9 mouse cellular contexts compared by ENCODE assay signal in the genomic region with DNA sequence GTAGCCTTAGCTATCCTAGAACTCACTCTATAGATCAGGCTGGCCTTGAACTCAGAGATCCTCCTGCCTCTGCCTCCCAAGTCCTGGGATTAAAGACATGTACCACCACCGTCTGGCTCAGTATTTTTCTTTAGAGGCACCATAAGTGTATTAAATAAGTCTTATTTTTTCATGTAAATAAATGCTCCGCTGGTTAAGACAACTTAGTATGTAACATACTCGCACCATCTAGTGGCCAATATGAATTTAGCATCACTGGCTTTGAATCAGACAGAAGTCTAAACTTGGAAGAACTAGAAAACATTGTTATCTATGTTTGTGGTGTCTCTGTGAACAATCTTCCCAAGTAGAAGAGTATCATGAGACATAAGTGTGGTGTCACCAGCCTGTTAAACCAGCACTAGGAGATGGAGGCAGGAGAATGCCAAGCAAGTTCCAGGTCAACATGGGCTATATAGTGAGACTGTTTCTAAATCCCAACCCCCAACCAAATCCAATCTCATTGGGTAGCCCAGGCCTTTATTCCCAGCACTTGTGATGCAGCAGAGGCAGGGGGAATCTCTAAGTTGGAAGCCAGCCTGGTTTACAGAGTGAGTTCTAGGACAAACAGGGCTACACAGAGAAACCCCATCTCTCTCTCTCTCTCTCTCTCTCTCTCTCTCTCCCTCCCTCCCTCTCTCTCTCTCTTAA. TPM values are rescaled to one million over a fixed set of nuclear protein-coding genes. Genes with fewer than 3 reads are reported as not detected.
A peak's percentile ranks its signal among the peaks of the same experiment; 100 is the strongest.
DNase-seq lines count a peak whose midpoint lies in the region; ATAC-seq and TF ChIP-seq lines count a peak whose summit lies in the region.
"Had no signal": no experiment of that assay in that cellular context is flagged by ENCODE, and none has a peak within 500 bp of the region (broad histone marks: within the 10 kb centered on the region; RNA-seq: fewer than 3 reads in every experiment).

No protein-coding gene starts in this region.

- H3K4me1 ChIP-seq in heart, embryonic 10.5 days: peaks cover 3% of the 10 kb centered on the region; the same call in 1 of the 2 replicates
- H3K4me1 ChIP-seq in heart, postnatal 0 days (ENCODE audit: control insufficient read depth, insufficient read depth): no peaks in the 10 kb centered on the region
- H3K4me1 ChIP-seq: stomach, embryonic 15.5 days had no signal

- peak; percentile 66 for DNase-seq in heart, adult 8-10 months (ENCODE audit: low spot score)
- DNase-seq in heart, embryonic 10.5 days (ENCODE audit: low spot score): no peak
- peak; percentile 75 for DNase-seq in CD4-positive, CD25-positive, alpha-beta regulatory T cell, adult 2 months (ENCODE audit: low read depth, low spot score)
- peak; percentile 77 for DNase-seq in brain, adult 2 months (ENCODE audit: low read depth, low spot score)
- DNase-seq in heart, postnatal 0 days (ENCODE audit: low spot score): peak; percentile 76
- peak; percentile 42 to 68 for DNase-seq in left cerebral cortex, postnatal 25 days (ENCODE audit: low spot score in 2 of 2)
- DNase-seq in testis, postnatal 10 days (ENCODE audit: low spot score): no peak

- WGBS in heart, embryonic 10.5 days: 20% methylated on average over 3 of the region's 3 CpGs
- WGBS in heart, postnatal 0 days: 11% methylated on average over 3 of the region's 3 CpGs

- H3K36me3 ChIP-seq in heart, embryonic 10.5 days: no peaks in the 10 kb centered on the region
- H3K36me3 ChIP-seq in heart, postnatal 0 days (replicated peaks; ENCODE audit: control insufficient read depth, insufficient read depth, low read length): no peaks in the 10 kb centered on the region
- H3K36me3 ChIP-seq: stomach, embryonic 15.5 days had no signal

- no peak overlapping the region for H3K4me2 ChIP-seq in heart, postnatal 0 days (ENCODE audit: low read depth, low read length)
- H3K4me2 ChIP-seq: stomach, embryonic 15.5 days had no signal

- H3K27ac ChIP-seq in heart, embryonic 10.5 days: no peak overlapping the region
- H3K27ac ChIP-seq in heart, postnatal 0 days (ENCODE audit: low read depth): no peak overlapping the region
- H3K27ac ChIP-seq: stomach, embryonic 15.5 days had no signal

- intact Hi-C loops in left cerebral cortex, postnatal 25 days (cut with DNase I): loop anchor here (2.0 to 5.0 kb wide), 2 partner anchors 32 to 54 kb away; partner anchors contain the start of gene Ccnl1

- TF ChIP-seq EP300 in heart, postnatal 0 days (IDR thresholded peaks at IDR 0.05; ENCODE audit: low read depth): no peak

- no peaks in the 10 kb centered on the region for H3K9me3 ChIP-seq in heart, embryonic 10.5 days
- H3K9me3 ChIP-seq in heart, postnatal 0 days (replicated peaks; ENCODE audit: control insufficient read depth, low read length): no peaks in the 10 kb centered on the region
- H3K9me3 ChIP-seq: stomach, embryonic 15.5 days had no signal

- TF ChIP-seq CTCF in heart, postnatal 0 days (IDR thresholded peaks at IDR 0.05; ENCODE audit: low read depth): peak; percentile 81

- no peaks in the 10 kb centered on the region for H3K27me3 ChIP-seq in heart, embryonic 10.5 days (ENCODE audit: insufficient read depth, poor library complexity, severe bottlenecking)
- no peaks in the 10 kb centered on the region for H3K27me3 ChIP-seq in heart, postnatal 0 days (ENCODE audit: control insufficient read depth, insufficient read depth, low read length)
- H3K27me3 ChIP-seq: stomach, embryonic 15.5 days had no signal

- H3K4me3 ChIP-seq in heart, embryonic 10.5 days: no peak overlapping the region
- H3K4me3 ChIP-seq in heart, postnatal 0 days (ENCODE audit: low read depth, low read length): no peak overlapping the region
- H3K4me3 ChIP-seq: stomach, embryonic 15.5 days had no signal

- ATAC-seq in heart, postnatal 0 days (ENCODE audit: insufficient read depth, low read depth): peak; percentile 44; the same call in 1 of the 2 replicates
- ATAC-seq in monocyte, adult 5-6 weeks (replicated peaks; ENCODE audit: insufficient number of reproducible peaks, low FRiP score, low TSS enrichment, poor library complexity, severe bottlenecking): peak; percentile 63

- H3K9ac ChIP-seq in heart, postnatal 0 days (replicated peaks; ENCODE audit: low read depth, low read length): no peak overlapping the region
- H3K9ac ChIP-seq: stomach, embryonic 15.5 days had no signal

RNA-seq across cellular contexts. Expression of gene Ccnl1, which starts 33.1 kb away (rescaled TPM):
- total RNA-seq in heart, adult 8-10 months (2022): 10 to 100 TPM; 14.9 to 20.4 (median 16.9) TPM
- polyA plus RNA-seq in heart, embryonic 10.5 days (2016; fragmentation: Nextera tagmentation; extraction: Ambion mirVana): 78.4 and 85.9 TPM in 2 replicates
- total RNA-seq in heart, postnatal 0 days (2014; rRNA removed; ENCODE audit: low replicate concordance): 26.7 and 33.9 TPM in 2 replicates
- polyA plus RNA-seq in heart, postnatal 0 days (2015; fragmentation: Nextera tagmentation; extraction: Ambion mirVana): 38.0 and 38.5 TPM in 2 replicates
- total RNA-seq in left cerebral cortex, postnatal 25 days (2021): 10 to 100 TPM; 47.1 to 50.9 TPM
- 637 to 1,006 TPM (median 735 TPM) in 3 replicates for total RNA-seq in monocyte, adult 5-6 weeks (2017)

Comparison
In these comparisons a context has a peak if more than half of its experiments do, and no peak if none do; other contexts are left out.
1. DNase-seq: peak in heart, adult 8-10 months (single experiment), CD4-positive, CD25-positive, alpha-beta regulatory T cell, adult 2 months (single experiment), brain, adult 2 months (single experiment), heart, postnatal 0 days (single experiment) and left cerebral cortex, postnatal 25 days (2 of 2); none in heart, embryonic 10.5 days (single experiment) and testis, postnatal 10 days (single experiment).
2. RNA of gene Ccnl1, which starts 33.1 kb away (total RNA-seq): 637 to 1,006 TPM in monocyte, adult 5-6 weeks; 47.1 to 50.9 TPM in left cerebral cortex, postnatal 25 days, 26.7 to 33.9 TPM in heart, postnatal 0 days and 14.9 to 20.4 TPM in heart, adult 8-10 months; every median in the first group is over 10 times any median in the second.